Mouse (Mus musculus) left cerebral cortex, adult 6 months (tissue): ENCODE results near the gene Hecw1. TPM values are rescaled to one million over a fixed set of nuclear protein-coding genes. Genes with fewer than 3 reads are reported as not detected.

Experiments
- long read RNA-seq, 2 experiments: library from polyadenylated mRNA; unstranded; transcript quantifications; one replicate each; pipeline ENCODE4 v2.0.0; 2019 to 2020
- polyA plus RNA-seq: library from polyadenylated mRNA; unstranded; fragments of <200 nt; fragmentation: Nextera tagmentation; gene quantifications from 2 replicates; pipeline ENCODE4 v1.2.3, GENCODE M21; 2021

The Hecw1 gene
- polyA plus RNA-seq = 21.4 and 32.6 TPM in 2 replicates
- long read RNA-seq, experiment 1, transcript Hecw1-209 (8 exons, 1,864 nt) = minor isoform, 9 of 66 reads
- long read RNA-seq, experiment 1, transcript Hecw1-204 (7 exons, 3,372 nt) = major isoform, 10 of 66 reads
- long read RNA-seq, experiment 1, partial matches to known transcripts = 33 of 66 reads
- long read RNA-seq, experiment 1, other reads (novel, unspliced or antisense) = 13 of 66 reads
- long read RNA-seq, experiment 2, partial matches to known transcripts = 17 of 37 reads
- long read RNA-seq, experiment 2, other reads (novel, unspliced or antisense) = 19 of 37 reads

DNA sequence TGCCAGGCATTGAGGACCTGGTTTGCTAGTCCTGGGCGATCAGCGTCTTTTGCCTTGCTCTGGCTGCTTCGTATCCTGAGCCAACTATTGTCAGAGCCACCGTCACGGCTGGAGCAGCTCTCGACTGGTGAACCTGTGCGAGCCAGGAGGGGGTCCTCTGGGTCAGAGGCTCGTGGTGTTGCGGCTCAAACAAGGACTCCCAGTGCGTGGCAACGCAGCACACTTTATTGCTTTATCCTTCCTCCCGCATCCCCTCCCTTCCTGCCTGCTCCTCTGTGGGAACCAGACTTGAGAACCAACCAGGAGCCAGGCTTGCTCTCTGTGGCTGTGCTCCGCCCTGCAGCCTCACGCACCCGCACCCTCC lies at the start of gene Hecw1:
TSS of gene Hecw1 (minus strand) at position 323 of the 364 bp plus-strand sequence.

Other genes starting within 250 kb of the Hecw1 start
- 57.3 and 63.3 TPM in 2 replicates for gene Mrpl32, start 89.9 kb upstream of the Hecw1 start, polyA plus RNA-seq
- gene Psma2, start 90.0 kb upstream of the Hecw1 start, polyA plus RNA-seq = 143 and 163 TPM in 2 replicates
- gene AW209491, start 106.9 kb upstream of the Hecw1 start, polyA plus RNA-seq = 20.8 and 24.7 TPM in 2 replicates